Mouse (Mus musculus) mouse embryonic stem cell (cell line): ENCODE data around the gene Traf5.

Experiments
- in situ Hi-C, 2 experiments: fragments of 300-500 bp; cut with MboI; formaldehyde crosslinking; loops; 1 replicate in 1 of 2; 3 replicates in 1 of 2; pipeline ENCODE4 v1.14.3; 2019 to 2020; ENCODE audit warnings: low sequenced_read_pairs in 2 of 2, low pct_unique_long_range_greater_than_20kb in 1 of 2, mixed read lengths in 1 of 2; ENCODE audit not compliant: unreplicated experiment in 1 of 2

Traf5 gene

DNA sequence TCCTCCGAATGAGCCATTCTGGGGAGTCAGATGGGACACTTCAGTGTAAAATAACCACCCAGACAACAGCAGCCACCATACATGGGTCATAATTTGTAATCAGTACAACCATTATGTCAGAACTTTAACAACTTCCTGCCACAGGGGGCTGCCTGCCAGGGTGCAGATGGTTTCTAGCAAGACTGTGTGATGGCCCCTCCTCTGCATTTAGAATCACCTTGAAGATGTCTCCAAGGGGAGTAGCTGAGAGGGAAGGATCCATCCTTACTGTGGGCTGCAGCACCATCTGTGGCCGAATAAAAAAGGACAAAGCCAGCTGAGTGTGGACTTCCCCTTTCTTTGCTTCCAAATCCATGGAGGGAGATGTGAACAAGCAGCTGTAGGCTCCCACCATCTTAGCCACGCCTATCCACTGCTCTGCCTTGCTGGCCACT is 21.7 kb downstream of the Traf5 start:
- in situ Hi-C loops = no loop called here

DNA sequence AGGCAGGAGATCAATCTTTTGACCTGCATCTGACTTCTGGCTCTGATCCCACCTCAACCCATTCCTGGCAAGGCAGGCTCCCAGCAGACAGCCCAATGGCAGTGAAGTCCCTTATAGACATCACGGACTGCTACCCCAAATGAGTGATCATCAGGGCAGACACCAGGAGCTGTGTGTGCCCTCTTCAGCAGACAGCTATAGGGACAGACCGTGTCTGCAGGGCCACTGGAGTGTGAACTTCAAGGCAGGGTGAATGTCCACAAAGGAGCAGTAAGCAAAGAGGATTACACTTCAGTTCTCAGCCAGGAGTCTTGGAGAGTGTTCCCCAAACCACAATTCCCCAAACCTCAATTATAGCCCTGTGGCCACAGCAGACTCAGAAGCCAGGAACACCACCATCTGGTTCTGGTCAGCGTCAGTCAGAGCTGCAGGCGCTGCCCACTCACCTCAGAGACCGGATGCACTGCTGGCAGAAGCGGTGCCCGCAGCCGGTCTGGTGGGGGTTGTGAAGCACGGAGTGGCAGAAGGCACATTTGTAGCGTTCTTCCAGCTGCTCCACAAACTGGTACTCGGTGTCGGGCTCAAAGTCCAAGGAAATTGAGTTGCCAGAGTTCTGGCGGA is 22.3 kb downstream of the Traf5 start:
- in situ Hi-C loops = no loop called here

DNA sequence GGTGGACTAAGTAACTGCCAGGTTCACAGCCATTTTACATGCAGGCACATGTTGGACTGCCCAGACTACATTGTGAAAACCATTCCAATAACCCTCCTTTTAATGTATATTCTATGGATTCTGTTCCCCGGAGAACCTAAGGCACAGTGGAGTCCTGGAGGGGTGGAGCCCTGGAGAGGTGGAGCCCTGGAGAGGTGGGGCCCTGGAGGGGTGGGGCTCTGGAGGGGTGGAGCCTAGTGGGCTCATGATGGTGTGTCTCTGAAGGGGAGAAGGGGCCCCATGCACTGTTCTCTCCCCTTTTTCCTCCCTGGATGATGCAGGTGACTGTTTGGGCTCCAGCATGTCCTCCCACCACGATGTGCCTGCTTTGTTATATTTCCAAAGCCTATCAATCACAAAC is 24.2 kb downstream of the Traf5 start:
- in situ Hi-C loops = no loop called here

DNA sequence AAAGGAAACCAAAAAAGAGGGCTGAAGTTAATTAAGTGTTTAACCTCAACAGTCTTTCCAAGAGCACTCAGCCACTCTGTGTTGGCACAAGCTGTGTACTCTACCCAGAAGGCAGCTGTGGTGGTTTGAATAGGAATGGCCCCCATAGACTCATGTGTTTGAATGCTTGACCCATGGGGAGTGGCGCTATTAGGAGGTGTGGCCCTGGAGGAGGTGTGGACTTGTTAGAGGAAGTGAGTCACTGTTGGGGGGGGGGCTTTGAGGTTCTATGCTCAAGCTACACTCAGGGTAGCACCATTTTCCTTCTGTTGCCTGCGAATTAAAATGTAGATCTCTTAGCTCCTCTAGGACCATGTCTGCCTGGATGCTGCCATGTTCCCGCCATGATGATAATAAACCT is 25.4 kb downstream of the Traf5 start:
- in situ Hi-C loops = no loop called here

DNA sequence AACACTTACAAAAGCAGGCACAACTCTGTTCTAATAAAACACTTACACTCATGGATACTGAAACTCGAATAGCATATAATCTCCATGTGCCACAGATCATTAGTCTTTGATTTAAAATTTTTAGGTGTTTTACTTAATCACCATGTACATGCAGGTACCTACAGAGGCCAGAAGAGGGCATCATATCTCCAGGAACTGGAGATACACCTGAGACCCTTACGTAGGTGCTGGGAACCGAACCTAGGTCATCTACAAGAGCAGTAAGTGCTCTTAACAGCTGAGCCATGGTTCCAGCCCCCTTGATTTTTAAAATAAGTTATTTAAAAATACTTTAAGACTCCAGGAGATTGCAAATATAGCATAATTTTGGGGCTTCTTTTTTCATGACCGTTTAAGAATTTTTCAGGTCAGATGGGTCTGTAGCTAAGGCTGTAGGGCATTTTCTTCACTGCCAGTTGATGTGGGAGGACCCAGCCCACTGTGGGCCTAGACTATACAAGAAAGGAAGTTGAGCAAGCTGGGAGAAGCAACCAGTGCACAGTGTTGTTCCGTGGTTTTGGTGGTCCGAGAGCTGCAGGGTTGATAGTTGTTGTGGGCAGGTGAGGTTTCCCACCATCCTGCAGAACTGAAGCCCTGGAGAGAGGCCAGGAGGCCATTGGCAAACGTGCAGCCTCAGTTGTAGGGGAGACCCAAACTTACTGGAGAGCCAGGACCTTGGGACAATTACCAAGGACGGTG is 29.0 kb downstream of the Traf5 start:
- in situ Hi-C loops = no loop called here

DNA sequence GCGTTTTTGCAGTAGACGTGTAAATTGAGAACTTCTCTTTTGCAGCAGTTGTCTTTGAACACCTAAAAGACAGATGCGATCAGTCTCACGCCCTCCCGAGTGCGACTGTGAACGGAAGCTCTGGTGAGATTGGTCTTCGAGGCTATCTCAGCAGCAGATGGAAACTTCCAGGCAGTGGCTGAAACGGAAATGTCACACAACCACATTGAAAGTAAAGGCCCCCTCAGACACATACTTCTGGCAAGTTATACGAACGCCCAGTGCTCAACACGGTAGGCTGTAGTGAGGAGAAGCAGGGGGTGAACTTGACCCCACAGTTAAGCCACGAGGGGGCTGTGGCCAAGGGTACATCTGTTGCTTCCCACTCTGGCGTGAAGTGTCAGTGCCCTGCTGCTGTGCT is 29.7 kb downstream of the Traf5 start:
- in situ Hi-C loops = no loop called here

DNA sequence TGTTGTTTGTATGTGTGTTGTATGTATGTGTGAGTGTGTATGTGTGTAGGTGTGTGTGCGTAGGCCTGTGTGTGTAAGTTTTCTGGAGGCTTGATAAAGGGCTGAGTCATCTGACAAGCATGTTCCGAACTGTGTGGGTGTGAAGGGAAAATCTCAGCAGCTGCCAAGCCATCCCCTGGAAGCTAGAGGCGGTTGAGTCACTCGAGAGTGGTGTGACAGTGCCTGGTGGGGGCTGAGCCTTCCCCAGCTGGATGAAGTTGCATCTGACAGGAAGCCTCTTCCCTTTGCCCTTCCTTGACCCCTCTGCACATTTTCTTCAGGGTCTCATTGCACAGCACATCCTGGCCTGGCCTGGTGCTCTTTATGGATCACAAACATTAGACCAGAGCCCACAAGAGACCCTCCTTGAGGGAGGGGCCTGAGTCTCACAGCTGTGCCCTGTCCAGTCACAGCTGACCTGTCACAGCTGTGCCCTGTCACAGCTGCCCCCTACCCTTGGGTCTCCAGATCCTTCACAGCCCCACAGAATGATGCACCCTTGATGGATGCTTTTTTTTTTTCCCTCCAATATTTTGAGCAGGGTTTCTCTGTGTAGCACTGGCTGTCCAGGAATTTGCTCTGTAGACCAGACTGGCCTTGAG is 30.6 kb downstream of the Traf5 start:
- in situ Hi-C loops = no loop called here

DNA sequence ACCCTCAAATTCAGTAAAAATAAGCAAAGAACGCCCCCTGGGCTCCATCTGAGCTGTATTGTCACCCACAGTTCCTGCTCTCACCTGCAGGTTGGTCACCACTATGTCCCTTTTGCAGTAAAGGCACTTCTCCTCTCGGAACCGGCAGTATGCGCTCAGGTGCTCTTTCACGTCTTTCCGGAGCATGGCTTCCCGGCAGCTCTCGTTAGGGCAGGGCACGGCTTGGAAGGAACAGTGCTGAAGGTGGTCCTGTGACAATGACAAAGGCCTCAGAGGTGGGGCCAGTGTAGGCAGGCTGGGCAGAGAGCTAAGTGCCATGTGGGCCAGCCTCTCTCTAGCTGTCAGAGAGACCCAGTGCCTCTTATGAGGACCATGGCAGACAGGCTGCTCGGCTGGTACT is 33.4 kb downstream of the Traf5 start:
- in situ Hi-C loops = no loop called here

DNA sequence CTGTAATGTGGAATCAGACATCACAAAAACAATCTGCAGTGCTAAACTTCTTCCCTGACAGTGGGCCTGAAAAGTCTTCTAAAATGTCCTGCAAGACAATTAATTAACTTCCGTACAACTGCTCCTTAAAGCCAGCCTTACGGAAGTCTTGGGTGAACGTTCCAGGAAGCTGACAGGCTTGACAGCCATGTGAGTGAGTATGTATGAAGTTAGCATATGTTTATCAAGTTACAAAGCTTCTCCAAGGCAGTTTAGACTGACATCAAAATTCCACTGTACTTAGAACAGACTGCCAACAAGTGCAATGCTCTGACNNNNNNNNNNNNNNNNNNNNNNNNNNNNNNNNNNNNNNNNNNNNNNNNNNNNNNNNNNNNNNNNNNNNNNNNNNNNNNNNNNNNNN is 38.6 kb downstream of the Traf5 start:
- in situ Hi-C loops = no loop called here

DNA sequence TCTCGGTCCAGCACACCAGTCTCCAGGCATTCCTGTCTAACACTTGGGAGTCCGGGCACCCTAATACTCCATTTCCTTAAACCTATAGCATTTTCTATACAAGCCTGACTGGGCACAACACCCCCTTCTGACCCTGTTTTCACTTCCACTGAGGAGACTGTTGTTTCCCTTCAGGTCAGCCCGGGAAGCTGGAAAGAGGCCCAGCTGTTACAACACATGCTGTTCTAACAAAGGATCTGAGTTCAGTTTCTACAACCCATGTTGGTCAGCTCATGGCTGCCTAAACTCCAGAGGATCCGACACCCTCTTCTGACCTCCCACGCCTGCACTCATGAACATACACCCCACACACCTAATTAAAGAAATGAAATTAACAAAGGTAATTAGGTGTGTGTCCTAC is 39.4 kb downstream of the Traf5 start:
- in situ Hi-C loops = no loop called here

DNA sequence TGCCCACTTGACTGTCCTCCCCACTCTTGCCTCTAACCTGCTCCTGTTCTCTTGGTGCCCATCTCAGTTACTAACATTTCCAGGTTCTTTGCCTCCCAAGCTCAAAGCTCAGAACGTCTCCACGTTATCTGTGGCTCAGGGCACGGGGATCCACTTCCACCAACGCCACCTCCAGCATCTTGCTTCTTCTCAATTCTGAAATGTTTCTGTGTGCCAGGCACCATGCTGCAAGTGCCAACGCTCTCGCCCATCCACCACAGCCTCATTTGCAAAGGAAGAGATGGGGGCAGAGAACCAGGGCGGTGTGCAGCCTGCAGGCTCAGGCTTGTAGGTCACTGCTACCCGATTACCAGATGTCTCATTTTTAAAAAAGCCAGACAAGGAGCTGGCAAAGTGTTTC is 39.9 kb downstream of the Traf5 start:
- in situ Hi-C loops = no loop called here

DNA sequence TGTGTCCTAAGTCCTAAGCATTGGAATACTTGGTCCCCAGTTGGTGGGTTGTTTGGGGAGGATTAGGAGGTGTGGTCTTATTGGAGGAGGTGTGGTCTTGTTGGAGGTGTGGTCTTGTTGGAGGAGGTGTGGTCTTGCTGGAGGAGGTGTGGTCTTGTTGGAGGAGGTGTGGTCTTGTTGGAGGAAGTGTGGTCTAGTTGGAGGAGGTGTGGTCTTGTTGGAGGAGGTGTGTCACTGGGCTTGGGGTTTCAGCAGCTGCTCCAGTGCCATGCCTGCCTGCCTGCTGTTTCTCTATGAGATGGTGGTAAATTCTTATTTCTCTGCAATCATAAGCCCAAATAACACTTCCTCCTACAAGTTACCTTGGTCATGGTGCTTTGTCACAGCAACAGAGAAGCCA is 93.3 kb downstream of the Traf5 start:
- in situ Hi-C loops = no loop called here

DNA sequence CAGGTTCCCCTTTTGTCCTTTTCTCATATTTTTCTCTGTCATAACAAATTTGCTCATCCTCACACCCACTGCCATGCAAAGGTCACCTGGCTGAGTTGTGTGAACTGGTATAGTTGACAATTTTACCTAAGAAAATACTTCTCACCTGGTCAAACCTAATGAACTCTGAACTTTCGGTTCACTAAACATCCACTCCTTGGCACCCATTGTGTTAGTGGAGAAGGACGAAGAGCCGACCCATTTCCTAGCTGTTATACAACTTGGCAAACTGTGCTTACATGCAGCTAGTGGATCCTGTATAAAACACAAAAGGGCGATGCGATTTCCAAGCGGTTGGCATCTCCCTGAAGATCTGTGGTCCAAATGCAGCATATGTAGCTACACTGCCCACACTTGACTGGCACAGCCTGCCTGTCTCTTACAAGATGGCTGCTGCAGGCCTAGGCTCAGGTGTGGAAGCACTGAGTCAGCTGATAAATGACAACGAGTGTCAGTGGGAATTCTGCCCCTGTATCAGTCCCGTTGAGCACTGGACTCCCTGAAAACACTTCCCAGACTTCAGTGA is 95.7 kb downstream of the Traf5 start:
- in situ Hi-C loops = no loop called here

DNA sequence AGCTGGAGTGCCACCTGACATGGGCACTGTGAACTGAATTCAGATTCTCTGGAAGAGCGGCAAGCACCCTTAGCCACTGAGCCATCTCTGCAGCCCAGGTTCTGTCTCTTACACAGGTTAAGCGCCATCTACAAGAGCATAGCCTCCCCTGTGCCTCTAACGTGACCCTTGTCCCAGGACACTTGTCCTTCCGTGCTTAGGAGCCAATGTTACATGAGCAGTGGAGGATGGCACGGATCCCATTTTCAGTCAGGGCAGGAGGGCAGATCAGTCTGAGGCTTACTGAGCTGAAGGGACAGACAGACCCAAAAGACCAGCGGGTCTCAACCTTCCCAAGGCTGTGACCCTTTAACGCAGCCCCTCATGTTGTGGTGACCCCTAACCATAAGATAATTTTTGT is 96.4 kb downstream of the Traf5 start:
- in situ Hi-C loops = no loop called here

DNA sequence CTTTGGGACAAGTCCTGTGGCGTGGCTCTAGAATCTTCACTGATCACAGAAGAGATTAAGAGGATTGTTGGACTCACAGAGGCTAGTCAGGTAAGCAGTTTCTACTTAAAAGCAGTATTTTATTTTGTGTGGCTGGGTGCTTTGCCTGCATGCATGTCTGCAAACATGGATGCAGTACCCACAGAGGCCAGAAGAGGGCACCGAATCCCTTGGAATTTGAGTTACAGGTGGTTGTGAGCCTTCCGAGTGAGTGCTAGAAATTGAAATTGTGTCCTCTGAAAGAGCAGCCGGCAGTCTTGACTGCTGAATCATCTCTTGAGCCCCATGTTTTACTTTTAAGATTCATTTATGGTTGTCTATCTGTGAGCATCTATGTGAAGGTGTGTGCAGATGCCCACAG is 96.9 kb downstream of the Traf5 start:
- in situ Hi-C loops = no loop called here

DNA sequence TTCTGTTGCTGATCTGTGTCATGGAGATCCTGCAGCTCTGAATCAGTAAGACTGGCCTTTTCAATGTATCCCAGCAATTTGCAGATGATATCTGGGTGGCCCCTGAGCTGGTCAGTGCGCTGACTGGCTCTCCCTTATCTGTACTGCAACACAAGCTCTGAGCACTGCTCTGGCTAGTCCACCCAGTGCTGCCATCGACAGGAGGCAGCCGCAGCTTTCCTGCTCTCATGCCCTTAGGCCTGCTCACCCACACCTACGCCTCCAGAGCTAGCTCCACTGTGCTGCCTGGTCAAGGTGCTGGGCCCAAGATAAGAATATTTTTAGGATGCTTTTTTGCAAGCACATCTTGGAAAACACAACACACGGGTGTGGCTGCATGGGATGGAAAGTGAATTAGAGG is 97.9 kb downstream of the Traf5 start:
- in situ Hi-C loops = no loop called here

DNA sequence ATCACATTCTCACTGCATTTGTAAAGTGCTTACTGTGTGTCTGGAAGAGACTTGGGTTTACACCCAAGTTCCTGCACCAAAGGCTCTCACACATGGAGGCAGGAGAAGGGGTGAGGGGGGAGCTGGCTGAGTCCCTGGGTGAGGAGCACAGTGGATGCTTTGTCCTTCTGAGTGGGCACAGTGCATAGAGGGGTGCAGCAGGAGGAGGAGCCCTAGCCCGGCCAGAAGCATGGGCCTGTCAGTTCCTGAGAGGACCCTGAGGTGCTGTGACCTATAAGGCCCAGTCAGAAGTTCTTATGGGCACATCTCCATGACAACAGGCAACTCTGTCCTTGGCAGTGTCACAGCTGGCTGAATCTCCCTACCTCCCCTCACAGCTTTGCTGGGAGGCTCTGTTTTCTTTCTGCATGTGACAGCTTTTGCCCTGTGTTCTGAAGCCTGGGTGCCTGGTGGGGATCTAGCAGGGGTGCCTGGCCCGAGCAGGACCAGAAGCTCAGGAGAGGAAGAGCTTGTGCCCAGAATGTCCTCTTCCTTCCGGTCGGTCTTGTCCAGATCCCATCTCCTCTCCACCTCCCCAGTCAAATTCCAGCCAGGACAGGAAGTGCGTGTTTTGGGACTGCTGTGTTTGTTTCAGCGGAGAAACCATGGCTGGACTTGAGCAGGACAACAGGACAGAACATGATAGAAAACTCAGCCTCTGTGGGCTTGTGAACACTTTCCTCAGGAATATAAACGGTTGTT is 100.1 kb downstream of the Traf5 start:
- in situ Hi-C loops = no loop called here

DNA sequence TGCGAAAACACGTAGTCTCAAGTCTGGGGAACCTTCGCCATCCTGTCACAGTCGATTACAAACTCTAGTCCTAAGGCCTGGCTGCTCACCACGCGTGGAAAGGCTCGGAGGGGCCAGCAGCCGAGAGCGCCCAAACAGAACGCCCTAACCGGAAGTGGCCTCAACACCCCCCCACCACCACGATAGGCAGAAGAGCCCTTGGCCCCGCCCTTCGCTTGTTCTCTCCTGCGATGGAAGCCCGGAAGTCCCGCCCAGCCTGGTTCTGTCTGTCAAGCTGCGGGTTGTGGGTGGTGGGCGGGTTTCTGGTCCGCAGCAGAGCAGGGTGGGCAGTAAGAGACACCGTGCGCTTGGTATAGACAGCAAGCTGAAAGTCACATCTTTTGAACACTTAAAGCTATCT is 102.4 kb downstream of the Traf5 start:
- in situ Hi-C loops = no loop called here

DNA sequence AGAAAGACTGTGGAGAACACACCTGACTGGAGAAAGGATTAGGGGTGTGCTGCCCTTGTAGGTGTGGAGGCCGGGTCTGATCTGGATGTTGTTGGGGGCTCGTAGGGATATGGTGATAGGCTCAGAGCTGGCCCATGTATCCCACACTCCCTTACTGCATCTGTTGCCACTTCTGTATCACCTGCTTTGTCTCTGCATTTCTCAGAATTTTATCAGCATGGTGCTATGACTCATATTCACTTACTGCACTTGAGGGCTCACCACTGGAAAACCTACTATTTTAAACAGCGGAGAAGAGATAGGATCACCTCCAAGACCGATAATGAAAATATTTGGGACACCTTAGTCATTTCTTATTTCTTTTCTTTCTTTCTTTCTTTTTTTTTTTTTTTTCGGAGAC is 103.3 kb downstream of the Traf5 start:
- in situ Hi-C loops = no loop called here
